Mouse (Mus musculus) granulocyte monocyte progenitor cell, adult 5-6 weeks (primary cell): ENCODE measurements at regions not wholly inside any gene's neighbourhood (a gene's known extent, or its start where the extent isn't known, plus 50 kb on each side); places are given as distances from the start of the nearest gene placed in this dataset.

ENCODE experiments used
- ATAC-seq: replicated peaks from 2 replicates; pipeline ENCODE4 v1.8.0; 2016; ENCODE audit warnings: mild to moderate bottlenecking, moderate TSS enrichment, inconsistent platforms; ENCODE audit not compliant: poor library complexity, severe bottlenecking

DNA sequence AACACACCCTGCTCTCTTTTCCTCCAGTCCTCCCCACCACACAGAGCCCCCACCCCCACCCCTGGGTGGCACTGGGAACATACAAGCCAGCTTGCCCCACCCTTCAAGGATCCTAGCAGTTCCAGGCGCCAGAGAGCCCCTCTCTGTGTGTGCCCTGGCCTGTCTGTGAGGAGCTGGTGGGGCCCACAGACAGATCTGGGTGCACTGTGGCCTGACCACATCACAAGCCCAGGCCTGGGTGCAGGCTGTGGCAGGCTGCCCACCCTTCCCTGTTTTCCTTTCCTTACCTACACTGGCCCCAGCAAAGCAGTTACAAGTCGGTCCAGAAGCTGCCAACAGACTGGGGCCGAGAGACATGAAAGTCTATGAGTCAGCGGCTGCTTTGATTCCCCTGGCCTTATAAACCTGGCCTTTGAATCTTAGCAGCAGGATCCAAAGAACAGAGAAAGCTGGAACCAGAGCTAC, 74.8 kb upstream of the Spred2 start:
- no peak for ATAC-seq

DNA sequence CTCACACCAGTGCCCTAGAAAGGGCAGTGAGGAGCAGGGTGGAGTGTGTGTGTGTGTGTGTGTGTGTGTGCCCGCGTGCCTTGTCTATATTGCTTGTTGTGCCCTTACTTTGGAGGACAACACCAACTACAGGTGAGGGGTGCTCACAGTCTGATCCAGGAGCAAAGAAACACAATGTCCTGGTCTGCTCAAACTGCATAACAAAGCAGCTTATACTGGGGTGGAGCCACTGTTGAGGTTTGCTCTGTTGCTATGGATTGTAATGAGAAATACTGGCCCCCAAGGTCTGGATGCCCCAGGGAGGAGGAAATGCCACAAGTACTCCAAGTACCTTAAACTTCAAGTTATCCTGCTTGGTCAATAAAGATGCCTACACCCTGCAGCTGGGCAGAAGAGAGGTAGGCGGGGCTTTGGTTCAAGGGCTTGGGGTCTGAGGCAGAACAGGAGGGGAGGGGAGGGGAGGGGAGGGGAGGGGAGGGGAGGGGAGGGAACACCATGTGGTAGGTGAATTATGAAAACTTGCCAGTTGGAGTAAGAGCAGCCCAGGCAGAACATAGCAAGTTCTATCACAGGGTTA, 74.2 kb upstream of the Spred2 start:
- ATAC-seq: no peak

DNA sequence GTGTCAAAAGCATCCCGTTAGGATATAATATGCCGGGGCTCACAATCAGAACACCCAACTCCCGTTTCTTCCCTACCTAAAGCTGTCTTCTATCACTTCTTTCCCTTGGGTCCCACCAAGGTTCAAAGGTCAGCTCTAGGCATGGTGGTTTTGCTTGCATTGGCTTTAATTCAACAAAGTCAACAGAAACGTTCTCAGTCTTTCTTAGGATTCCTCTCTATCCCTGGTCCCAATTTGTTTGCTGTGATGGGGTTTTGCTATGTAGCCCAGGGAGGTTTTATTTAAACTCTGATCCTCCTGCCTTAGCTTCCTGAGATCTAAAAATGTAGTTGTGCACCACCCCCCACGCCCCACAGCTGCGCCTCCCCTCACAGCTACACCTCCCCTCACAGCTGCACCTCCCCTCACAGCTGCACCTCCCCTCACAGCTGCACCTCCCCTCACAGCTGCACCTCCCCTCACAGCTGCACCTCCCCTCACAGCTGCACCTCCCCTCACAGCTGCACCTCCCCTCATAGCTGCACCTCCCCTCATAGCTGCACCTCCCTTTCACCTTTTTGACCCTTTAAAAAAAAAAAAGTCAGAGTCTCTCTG, 73.1 kb upstream of the Spred2 start:
- no peak for ATAC-seq

DNA sequence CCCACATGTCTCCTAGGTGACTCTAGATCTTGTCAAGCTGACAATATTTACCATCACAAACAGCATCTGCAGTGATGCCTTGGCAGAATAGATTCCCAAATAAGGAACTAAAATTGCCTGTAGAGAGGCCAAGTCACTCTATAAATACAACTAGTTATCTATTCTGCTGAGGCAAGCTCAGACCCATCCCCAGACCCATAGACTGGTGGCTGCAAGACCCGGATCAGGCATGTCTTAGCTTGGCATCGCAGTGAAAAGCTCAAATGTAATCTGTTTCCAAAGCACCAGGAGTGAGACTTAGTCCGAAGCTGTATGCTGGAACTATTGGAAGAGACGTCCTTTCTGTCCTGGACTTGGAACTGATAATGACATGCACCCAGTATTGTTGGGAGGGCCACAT, 62.6 kb upstream of the Spred2 start:
- ATAC-seq: no peak

DNA sequence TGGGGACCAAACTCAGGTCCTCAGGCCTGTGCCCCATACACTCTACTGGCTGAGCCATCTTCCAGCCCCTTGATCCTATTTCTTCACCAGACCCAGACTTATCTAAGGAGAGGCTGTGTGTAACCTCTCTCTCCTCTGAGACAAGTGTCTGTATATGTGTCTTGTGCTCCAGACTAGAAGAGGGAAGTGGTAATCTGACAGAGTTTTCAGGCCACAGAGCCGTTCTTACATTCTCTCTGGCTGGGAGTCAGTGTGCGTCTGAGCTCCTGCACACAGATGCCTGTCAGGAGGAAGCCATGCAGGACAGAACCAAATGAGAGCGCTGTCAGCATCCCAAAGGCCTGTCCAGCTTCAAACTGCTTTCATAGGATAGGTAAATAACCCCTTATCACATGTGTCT, 60.8 kb upstream of the Spred2 start:
- ATAC-seq: peak; percentile 16

DNA sequence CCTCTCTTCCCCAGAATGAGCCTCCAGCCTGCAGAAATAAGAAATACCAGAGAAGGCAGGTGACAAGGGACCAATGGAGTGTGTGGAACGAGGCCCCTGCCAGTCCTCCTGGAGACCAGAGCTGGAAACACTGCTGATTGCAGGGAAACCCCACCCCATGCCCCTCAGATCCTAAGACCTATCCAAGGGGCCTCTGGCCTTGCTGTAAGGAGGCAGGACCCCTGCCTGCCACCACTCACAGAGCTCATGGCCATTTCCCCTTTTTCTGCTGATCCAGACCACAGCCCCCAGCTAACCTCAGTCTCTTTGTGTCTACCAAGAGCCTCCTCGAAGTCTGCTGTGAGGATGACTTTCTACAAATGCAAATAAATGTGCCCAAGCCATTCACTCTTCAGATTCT, 57.9 kb upstream of the Spred2 start:
- ATAC-seq: peak; percentile 73

DNA sequence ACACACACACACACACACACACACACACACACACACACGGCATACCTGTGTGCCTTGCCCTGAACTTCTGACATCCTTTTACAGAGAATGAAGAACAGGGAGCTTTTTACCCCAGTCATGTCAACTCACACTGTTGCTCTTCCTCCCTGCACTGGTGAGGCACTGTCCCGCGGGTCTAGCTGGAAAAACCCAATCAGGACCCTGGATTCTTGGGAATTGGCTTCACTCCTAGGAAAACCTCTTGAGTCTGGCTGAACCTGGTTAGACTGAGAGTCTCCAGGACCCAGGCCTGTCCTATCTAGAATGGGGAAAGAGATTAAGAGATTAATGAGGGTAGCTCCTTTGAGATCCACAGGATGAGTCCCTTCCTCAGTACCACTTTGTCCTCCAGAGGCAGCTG, 54.5 kb upstream of the Spred2 start:
- no peak for ATAC-seq

DNA sequence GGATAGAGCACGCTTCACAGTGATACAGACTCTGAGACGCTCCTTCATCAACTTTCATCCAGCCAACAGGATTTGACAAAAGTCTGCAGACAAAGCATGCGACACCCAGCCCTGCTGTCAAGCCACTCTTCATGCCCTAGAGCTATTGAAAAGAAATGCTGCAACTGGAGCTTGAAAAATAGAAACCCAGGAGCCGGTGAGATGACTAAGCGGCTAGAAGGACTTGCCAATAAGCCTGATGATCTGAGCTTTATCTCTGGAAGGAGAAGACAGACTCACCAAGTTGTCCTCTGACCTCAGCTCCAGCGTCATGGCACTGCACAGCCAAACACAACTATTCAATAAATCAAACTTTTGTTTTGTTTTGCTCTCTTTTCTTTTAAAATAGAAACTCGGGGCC, 54.0 kb upstream of the Spred2 start:
- no peak for ATAC-seq

DNA sequence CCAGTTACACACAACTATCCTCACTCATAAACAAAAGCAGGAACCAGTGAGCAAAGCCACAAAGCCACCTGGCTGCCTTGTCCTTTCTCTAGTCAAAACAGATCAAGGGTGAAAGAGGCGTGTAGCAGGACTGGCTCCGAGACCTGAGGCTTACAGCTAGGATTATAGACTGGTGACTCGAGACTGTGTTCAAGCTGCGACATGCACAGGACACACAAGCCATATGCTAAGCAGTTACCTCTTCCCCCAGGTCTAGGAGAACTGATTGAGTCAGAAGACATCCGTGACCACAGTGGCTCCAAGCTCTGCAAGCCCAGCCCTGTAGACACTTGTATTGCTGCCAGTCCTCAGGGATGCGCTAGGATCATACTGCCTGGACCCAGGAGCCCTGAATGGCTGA, 50.4 kb upstream of the Spred2 start:
- ATAC-seq: no peak
